In the genomic region with DNA sequence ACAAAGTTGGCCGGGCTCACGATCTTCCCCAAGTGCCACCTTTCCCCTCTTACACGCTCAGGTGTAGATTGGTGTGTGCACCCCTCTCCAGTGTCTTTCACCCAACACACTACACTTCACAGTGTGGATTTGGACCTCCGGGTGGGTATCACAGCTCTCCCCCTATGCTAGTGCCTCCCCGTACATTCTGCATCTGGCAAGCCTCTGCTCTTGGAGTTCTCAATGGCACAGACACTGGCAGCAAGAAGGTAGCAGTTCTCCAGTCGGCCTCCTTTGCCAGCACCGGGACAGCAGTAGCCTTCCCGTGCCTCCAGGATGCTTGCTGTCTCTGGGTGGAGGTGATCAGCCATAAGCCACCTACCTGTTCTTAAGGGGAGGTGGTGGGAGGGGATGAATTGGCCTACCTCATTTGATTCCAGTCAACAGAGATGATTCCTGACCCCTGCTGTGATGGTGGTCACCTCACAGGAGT, we compare ENCODE assay signal across 8 mouse cellular contexts. TPM values are rescaled to one million over a fixed set of nuclear protein-coding genes. Genes with fewer than 3 reads are reported as not detected.
DNase-seq lines count a peak whose midpoint lies in the region; ATAC-seq lines count a peak whose summit lies in the region.

No protein-coding gene starts in this region.

- H3K4me3 ChIP-seq in heart, embryonic 16.5 days (ENCODE audit: low read length): no peak overlapping the region
- no peak overlapping the region for H3K4me3 ChIP-seq in heart, embryonic 10.5 days
- no peak overlapping the region for H3K4me3 ChIP-seq in embryonic facial prominence, embryonic 12.5 days
- no peak overlapping the region for H3K4me3 ChIP-seq in hindbrain, embryonic 11.5 days (ENCODE audit: low read depth, low read length)
- H3K4me3 ChIP-seq in liver, embryonic 13.5 days (replicated peaks): no peak overlapping the region

- H3K4me2 ChIP-seq in heart, embryonic 16.5 days (ENCODE audit: low read depth, low read length): no peak overlapping the region
- H3K4me2 ChIP-seq in embryonic facial prominence, embryonic 12.5 days (replicated peaks): no peak overlapping the region
- no peak overlapping the region for H3K4me2 ChIP-seq in hindbrain, embryonic 11.5 days (replicated peaks; ENCODE audit: low read depth, low read length)
- H3K4me2 ChIP-seq in liver, embryonic 13.5 days: peak overlapping the region; percentile 65; the same call in 1 of the 2 replicates

- H3K9me3 ChIP-seq in heart, embryonic 16.5 days (replicated peaks; ENCODE audit: control insufficient read depth, low read length): no peaks in the 10 kb centered on the region
- no peaks in the 10 kb centered on the region for H3K9me3 ChIP-seq in heart, embryonic 10.5 days
- H3K9me3 ChIP-seq in embryonic facial prominence, embryonic 12.5 days: no peaks in the 10 kb centered on the region
- no peaks in the 10 kb centered on the region for H3K9me3 ChIP-seq in hindbrain, embryonic 11.5 days (ENCODE audit: control insufficient read depth, low read length)
- no peaks in the 10 kb centered on the region for H3K9me3 ChIP-seq in liver, embryonic 13.5 days (replicated peaks)

- no peak for ATAC-seq in heart, embryonic 16.5 days (replicated peaks; ENCODE audit: extremely low read depth, insufficient read depth, low FRiP score)
- no peak for ATAC-seq in embryonic facial prominence, embryonic 12.5 days (ENCODE audit: insufficient number of reproducible peaks, insufficient read depth, low FRiP score, low TSS enrichment)
- peak; percentile 28; the same call in 1 of the 2 replicates for ATAC-seq in hindbrain, embryonic 11.5 days (ENCODE audit: low FRiP score)
- no peak; the same call in 1 of the 2 replicates for ATAC-seq in liver, embryonic 13.5 days (ENCODE audit: low read depth)

- WGBS in heart, embryonic 16.5 days: 81% methylated on average over 8 of the region's 8 CpGs
- 83% methylated on average over 8 of the region's 8 CpGs for WGBS in heart, embryonic 10.5 days
- WGBS in embryonic facial prominence, embryonic 12.5 days: 88% methylated on average over 8 of the region's 8 CpGs
- WGBS in hindbrain, embryonic 11.5 days: 85% methylated on average over 8 of the region's 8 CpGs
- 76% methylated on average over 8 of the region's 8 CpGs for WGBS in liver, embryonic 13.5 days (ENCODE audit: insufficient replicate concordance)

- no peaks in the 10 kb centered on the region for H3K27me3 ChIP-seq in heart, embryonic 16.5 days (ENCODE audit: control insufficient read depth, insufficient read depth, low read length)
- no peaks in the 10 kb centered on the region for H3K27me3 ChIP-seq in heart, embryonic 10.5 days (ENCODE audit: insufficient read depth, poor library complexity, severe bottlenecking)
- H3K27me3 ChIP-seq in embryonic facial prominence, embryonic 12.5 days: no peaks in the 10 kb centered on the region
- H3K27me3 ChIP-seq in hindbrain, embryonic 11.5 days (ENCODE audit: control insufficient read depth, insufficient read depth, low read length): no peaks in the 10 kb centered on the region
- peaks cover 14% of the 10 kb centered on the region for H3K27me3 ChIP-seq in liver, embryonic 13.5 days

- peak overlapping the region; percentile 27; the same call in 1 of the 2 replicates for H3K9ac ChIP-seq in heart, embryonic 16.5 days (ENCODE audit: low read length)
- peak overlapping the region; percentile 27 for H3K9ac ChIP-seq in embryonic facial prominence, embryonic 12.5 days
- H3K9ac ChIP-seq in hindbrain, embryonic 11.5 days (ENCODE audit: low read depth, low read length): peak overlapping the region; percentile 36; the same call in 1 of the 2 replicates
- H3K9ac ChIP-seq in liver, embryonic 13.5 days: 0 out of 2 replicates have a peak overlapping the region, but pooled peaks have one; percentile 33

- peaks cover 39% of the 10 kb centered on the region for H3K36me3 ChIP-seq in heart, embryonic 16.5 days (ENCODE audit: control insufficient read depth, insufficient read depth)
- H3K36me3 ChIP-seq in heart, embryonic 10.5 days: peaks cover 48% of the 10 kb centered on the region
- peaks cover 50% of the 10 kb centered on the region for H3K36me3 ChIP-seq in embryonic facial prominence, embryonic 12.5 days
- H3K36me3 ChIP-seq in hindbrain, embryonic 11.5 days (ENCODE audit: control insufficient read depth, insufficient read depth, low read length): peaks cover 12% of the 10 kb centered on the region
- H3K36me3 ChIP-seq in liver, embryonic 13.5 days: peaks cover 23% of the 10 kb centered on the region; the same call in 1 of the 2 replicates

- DNase-seq in heart, embryonic 10.5 days (ENCODE audit: low spot score): no peak
- DNase-seq in hindbrain, embryonic 11.5 days (ENCODE audit: low spot score): no peak
- no peak for DNase-seq in liver, embryonic 13.5 days
- DNase-seq in left cerebral cortex, adult 8-10 months (ENCODE audit: low spot score in 2 of 2): no peak
- no peak for DNase-seq in left cerebral cortex, postnatal 25 days (ENCODE audit: low spot score in 2 of 2)
- DNase-seq in spleen, postnatal 14 days (ENCODE audit: low spot score in 2 of 2): no peak

- peaks cover 17% of the 10 kb centered on the region for H3K4me1 ChIP-seq in heart, embryonic 16.5 days (ENCODE audit: control insufficient read depth, insufficient read depth, low read length)
- peaks cover 36% of the 10 kb centered on the region for H3K4me1 ChIP-seq in heart, embryonic 10.5 days
- peaks cover 25% of the 10 kb centered on the region for H3K4me1 ChIP-seq in embryonic facial prominence, embryonic 12.5 days
- no peaks in the 10 kb centered on the region; the same call in 1 of the 2 replicates for H3K4me1 ChIP-seq in hindbrain, embryonic 11.5 days (replicated peaks; ENCODE audit: control insufficient read depth, insufficient read depth, low read length)
- peaks cover 20% of the 10 kb centered on the region for H3K4me1 ChIP-seq in liver, embryonic 13.5 days (replicated peaks)

- intact Hi-C loops in left cerebral cortex, postnatal 25 days (cut with DNase I): no loop called here

- no peak overlapping the region for H3K27ac ChIP-seq in heart, embryonic 16.5 days (ENCODE audit: low read length)
- H3K27ac ChIP-seq in heart, embryonic 10.5 days: no peak overlapping the region
- peak overlapping the region; percentile 18; the same call in 1 of the 2 replicates for H3K27ac ChIP-seq in embryonic facial prominence, embryonic 12.5 days
- no peak overlapping the region for H3K27ac ChIP-seq in hindbrain, embryonic 11.5 days (ENCODE audit: low read depth, low read length)
- no peak overlapping the region for H3K27ac ChIP-seq in liver, embryonic 13.5 days

RNA-seq across cellular contexts. Expression of gene Cbln3, which starts 10.9 kb away (rescaled TPM):
- polyA plus RNA-seq in heart, embryonic 16.5 days (2015; fragmentation: Nextera tagmentation; extraction: Ambion mirVana): 0.59 and 0.69 TPM in 2 replicates
- 0.12 and 0.30 TPM in 2 replicates for polyA plus RNA-seq in heart, embryonic 10.5 days (2016; fragmentation: Nextera tagmentation; extraction: Ambion mirVana)
- polyA plus RNA-seq in embryonic facial prominence, embryonic 12.5 days (2016; fragmentation: Nextera tagmentation; extraction: Ambion mirVana): 0.28 and 0.42 TPM in 2 replicates
- 0.17 and 0.31 TPM in 2 replicates for polyA plus RNA-seq in hindbrain, embryonic 11.5 days (2014; fragmentation: Nextera tagmentation; extraction: Ambion mirVana)
- 0.10 and 0.13 TPM in 2 replicates for polyA plus RNA-seq in liver, embryonic 13.5 days (2015; fragmentation: Nextera tagmentation; extraction: Ambion mirVana)
- under 1 TPM; 0.09 to 0.52 (median 0.23) TPM for total RNA-seq in left cerebral cortex, adult 8-10 months (2022)
- total RNA-seq in left cerebral cortex, postnatal 25 days (2021): under 1 TPM; 0.14 to 0.25 TPM

RNA-seq across cellular contexts. Expression of gene Khnyn, which starts 11.5 kb away (rescaled TPM):
- polyA plus RNA-seq in heart, embryonic 16.5 days (2015; fragmentation: Nextera tagmentation; extraction: Ambion mirVana): 9.8 and 11.2 TPM in 2 replicates
- polyA plus RNA-seq in heart, embryonic 10.5 days (2016; fragmentation: Nextera tagmentation; extraction: Ambion mirVana): 18.2 and 23.2 TPM in 2 replicates
- polyA plus RNA-seq in embryonic facial prominence, embryonic 12.5 days (2016; fragmentation: Nextera tagmentation; extraction: Ambion mirVana): 31.6 and 31.8 TPM in 2 replicates
- polyA plus RNA-seq in hindbrain, embryonic 11.5 days (2014; fragmentation: Nextera tagmentation; extraction: Ambion mirVana): 7.8 and 9.3 TPM in 2 replicates
- 6.8 and 7.6 TPM in 2 replicates for polyA plus RNA-seq in liver, embryonic 13.5 days (2015; fragmentation: Nextera tagmentation; extraction: Ambion mirVana)
- 10 to 100 TPM; 12.7 to 15.8 (median 13.0) TPM for total RNA-seq in left cerebral cortex, adult 8-10 months (2022)
- 10 to 100 TPM; 10.1 to 10.7 TPM for total RNA-seq in left cerebral cortex, postnatal 25 days (2021)

RNA-seq across cellular contexts. Expression of gene Nynrin, which starts 19.5 kb away (rescaled TPM):
- polyA plus RNA-seq in heart, embryonic 16.5 days (2015; fragmentation: Nextera tagmentation; extraction: Ambion mirVana): 11.1 and 13.7 TPM in 2 replicates
- 27.1 and 32.7 TPM in 2 replicates for polyA plus RNA-seq in heart, embryonic 10.5 days (2016; fragmentation: Nextera tagmentation; extraction: Ambion mirVana)
- polyA plus RNA-seq in embryonic facial prominence, embryonic 12.5 days (2016; fragmentation: Nextera tagmentation; extraction: Ambion mirVana): 41.4 and 41.7 TPM in 2 replicates
- 8.3 and 8.8 TPM in 2 replicates for polyA plus RNA-seq in hindbrain, embryonic 11.5 days (2014; fragmentation: Nextera tagmentation; extraction: Ambion mirVana)
- polyA plus RNA-seq in liver, embryonic 13.5 days (2015; fragmentation: Nextera tagmentation; extraction: Ambion mirVana): 2.2 and 3.1 TPM in 2 replicates
- total RNA-seq in left cerebral cortex, adult 8-10 months (2022): 10 to 100 TPM in 2 of 4 experiments, 1 to 10 TPM in 2; 7.3 to 13.3 (median 11.3) TPM
- total RNA-seq in left cerebral cortex, postnatal 25 days (2021): 10 to 100 TPM in 1 of 2 experiments, 1 to 10 TPM in 1; 6.5 to 10.5 TPM

RNA-seq across cellular contexts. Expression of gene Sdr39u1, which starts 26.8 kb away (rescaled TPM):
- 59.6 and 59.9 TPM in 2 replicates for polyA plus RNA-seq in heart, embryonic 16.5 days (2015; fragmentation: Nextera tagmentation; extraction: Ambion mirVana)
- 42.4 and 50.3 TPM in 2 replicates for polyA plus RNA-seq in heart, embryonic 10.5 days (2016; fragmentation: Nextera tagmentation; extraction: Ambion mirVana)
- 69.9 and 77.7 TPM in 2 replicates for polyA plus RNA-seq in embryonic facial prominence, embryonic 12.5 days (2016; fragmentation: Nextera tagmentation; extraction: Ambion mirVana)
- 39.7 and 41.9 TPM in 2 replicates for polyA plus RNA-seq in hindbrain, embryonic 11.5 days (2014; fragmentation: Nextera tagmentation; extraction: Ambion mirVana)
- polyA plus RNA-seq in liver, embryonic 13.5 days (2015; fragmentation: Nextera tagmentation; extraction: Ambion mirVana): 13.3 and 14.1 TPM in 2 replicates
- 100 to 1,000 TPM; 101 to 123 (median 111) TPM for total RNA-seq in left cerebral cortex, adult 8-10 months (2022)
- 10 to 100 TPM; 96.3 to 96.9 TPM for total RNA-seq in left cerebral cortex, postnatal 25 days (2021)

RNA-seq across cellular contexts. Expression of gene Nfatc4, which starts 50.3 kb away (rescaled TPM):
- polyA plus RNA-seq in heart, embryonic 16.5 days (2015; fragmentation: Nextera tagmentation; extraction: Ambion mirVana): 9.7 and 14.4 TPM in 2 replicates
- polyA plus RNA-seq in heart, embryonic 10.5 days (2016; fragmentation: Nextera tagmentation; extraction: Ambion mirVana): 15.4 and 35.8 TPM in 2 replicates
- polyA plus RNA-seq in embryonic facial prominence, embryonic 12.5 days (2016; fragmentation: Nextera tagmentation; extraction: Ambion mirVana): 154 and 161 TPM in 2 replicates
- 19.5 and 25.5 TPM in 2 replicates for polyA plus RNA-seq in hindbrain, embryonic 11.5 days (2014; fragmentation: Nextera tagmentation; extraction: Ambion mirVana)
- polyA plus RNA-seq in liver, embryonic 13.5 days (2015; fragmentation: Nextera tagmentation; extraction: Ambion mirVana): 1.5 and 1.8 TPM in 2 replicates
- 1 to 10 TPM; 1.0 to 2.7 (median 2.1) TPM for total RNA-seq in left cerebral cortex, adult 8-10 months (2022)
- 1 to 10 TPM; 1.3 to 2.6 TPM for total RNA-seq in left cerebral cortex, postnatal 25 days (2021)
